Mouse (Mus musculus) heart, adult 9 months (tissue): ENCODE results near the gene Cox7a1.
A peak's percentile ranks its signal among the peaks of the same experiment; 100 is the strongest.
"Not testable (repeated sequence)": the region's sequence is repeated elsewhere in the genome, so short reads cannot be mapped to it uniquely, and the experiment has no call there.

ENCODE experiments used
- DNase-seq, 2 experiments: peaks; one replicate each; pipeline ENCODE4 v3.0.0; 2022; ENCODE audit warnings: low spot score in 2 of 2

Cox7a1 gene

GRCm38 (mm10) chr7:30183879-30184289, at the start of gene Cox7a1:
Gene Cox7a1 (plus strand): TSS chr7:30184144.
- DNase-seq = peak; percentile 96 to 97

DNA sequence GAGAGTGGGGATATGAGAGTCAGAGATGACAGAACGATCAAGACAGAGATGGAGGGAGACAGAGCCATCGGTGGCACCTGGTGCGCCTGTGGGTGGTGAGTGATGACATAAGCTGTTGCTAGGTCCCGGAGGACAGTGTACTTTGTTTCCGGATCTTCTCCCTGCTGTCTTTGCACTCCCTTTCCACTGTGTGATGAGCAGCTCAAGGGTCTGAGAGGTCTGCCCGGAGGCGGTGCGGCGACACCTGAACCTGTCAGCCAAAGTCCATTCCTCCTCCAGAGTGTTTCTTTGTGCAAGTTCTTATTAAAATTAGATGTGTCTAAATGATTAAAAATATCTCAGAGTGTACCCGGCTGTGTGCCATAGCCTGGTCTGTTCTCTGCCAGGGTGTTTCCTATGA, 47.1 kb upstream of the Cox7a1 start:
- no peak for DNase-seq

- DNase-seq = no peak
These were observed 40.8 kb upstream of the Cox7a1 start for GRCm38 (mm10) chr7:30143170-30143554.

DNA sequence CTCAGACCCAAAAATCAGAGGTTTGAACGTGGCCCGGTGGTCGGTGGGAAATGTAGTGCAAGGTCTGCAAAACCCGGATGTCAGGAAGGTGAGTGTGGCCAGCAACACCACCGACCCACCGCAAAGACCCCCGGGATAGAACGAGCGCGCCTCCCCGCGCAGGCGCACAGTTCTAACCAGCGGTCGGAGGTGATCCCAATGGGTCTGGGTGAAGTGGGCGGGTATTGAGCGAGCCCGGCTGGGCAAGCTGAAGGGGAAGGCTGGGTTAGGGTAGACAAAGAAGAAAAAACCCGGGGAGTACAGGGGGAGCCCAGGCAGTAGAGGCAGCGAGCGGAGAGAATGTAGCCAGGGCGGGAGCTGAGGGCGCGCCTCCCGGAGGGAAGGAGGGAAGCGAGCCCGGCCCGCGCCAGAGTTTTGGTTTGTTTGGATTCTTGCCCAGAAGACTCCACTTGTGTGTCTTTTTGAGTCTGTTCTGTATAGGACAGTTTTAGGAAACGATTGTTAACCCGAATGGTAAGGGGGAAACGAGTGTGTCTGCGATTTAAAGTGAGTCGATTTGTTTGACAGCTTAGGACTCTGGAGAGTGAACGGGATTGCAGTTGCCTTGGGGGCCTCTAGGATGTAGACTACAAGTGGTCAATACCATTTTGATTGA, 40.3 kb upstream of the Cox7a1 start:
- DNase-seq = peak; percentile 22 to 24

DNA sequence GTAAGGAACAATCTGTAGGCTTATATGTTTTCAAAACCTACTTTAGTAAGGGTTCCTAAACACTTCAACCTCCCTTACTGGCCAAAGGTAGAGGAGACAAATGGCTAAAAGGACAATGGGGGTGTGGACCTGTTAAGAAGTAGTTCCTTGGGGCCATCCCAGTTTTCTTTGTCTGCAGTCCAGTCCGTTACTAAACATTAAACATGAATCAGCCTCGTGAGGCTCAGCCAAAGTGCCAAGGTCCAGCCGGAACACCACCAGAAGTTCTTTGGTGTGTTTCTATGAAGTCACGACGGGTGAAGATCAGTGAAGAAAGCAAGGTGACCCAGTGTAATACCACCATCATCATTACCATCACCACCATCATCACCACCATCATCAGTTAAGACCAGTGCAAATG, 36.9 kb upstream of the Cox7a1 start:
- no peak for DNase-seq

GRCm38 (mm10) chr7:30154040-30154439, 29.9 kb upstream of the Cox7a1 start:
- no peak for DNase-seq

- DNase-seq = no peak
These were observed 28.4 kb upstream of the Cox7a1 start for GRCm38 (mm10) chr7:30155507-30155906.

GRCm38 (mm10) chr7:30163113-30163512, 20.8 kb upstream of the Cox7a1 start:
- no peak for DNase-seq

DNA sequence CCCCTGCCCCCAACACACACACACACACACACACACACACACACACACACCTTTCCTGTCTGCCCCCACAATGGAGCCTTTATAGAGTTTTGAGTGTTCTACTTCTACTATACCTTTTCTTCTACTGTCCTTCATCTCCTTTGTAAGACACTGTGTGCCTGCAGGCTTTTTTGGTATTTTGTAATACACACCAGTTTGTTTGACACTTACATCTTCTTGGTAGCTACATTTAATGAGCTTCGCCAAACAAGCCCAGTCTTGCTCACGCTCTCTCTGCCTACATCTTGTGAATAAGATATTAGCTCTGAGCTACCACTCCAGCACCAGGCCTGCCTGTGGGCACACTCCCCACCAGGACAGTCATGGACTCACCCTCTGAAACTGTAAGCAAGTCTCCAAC, 19.2 kb upstream of the Cox7a1 start:
- no peak for DNase-seq

- no peak for DNase-seq
These were observed 14.9 kb upstream of the Cox7a1 start for GRCm38 (mm10) chr7:30168914-30169582.

GRCm38 (mm10) chr7:30169583-30170282, 14.2 kb upstream of the Cox7a1 start, which contains the start of gene Zfp146:
Gene Zfp146 (minus strand): TSS chr7:30169750.
- peak; percentile 96 to 97 for DNase-seq

- DNase-seq = no peak
These were observed 13.5 kb upstream of the Cox7a1 start for GRCm38 (mm10) chr7:30170283-30170951.

GRCm38 (mm10) chr7:30176474-30176873, 7.5 kb upstream of the Cox7a1 start:
- no peak for DNase-seq

DNA sequence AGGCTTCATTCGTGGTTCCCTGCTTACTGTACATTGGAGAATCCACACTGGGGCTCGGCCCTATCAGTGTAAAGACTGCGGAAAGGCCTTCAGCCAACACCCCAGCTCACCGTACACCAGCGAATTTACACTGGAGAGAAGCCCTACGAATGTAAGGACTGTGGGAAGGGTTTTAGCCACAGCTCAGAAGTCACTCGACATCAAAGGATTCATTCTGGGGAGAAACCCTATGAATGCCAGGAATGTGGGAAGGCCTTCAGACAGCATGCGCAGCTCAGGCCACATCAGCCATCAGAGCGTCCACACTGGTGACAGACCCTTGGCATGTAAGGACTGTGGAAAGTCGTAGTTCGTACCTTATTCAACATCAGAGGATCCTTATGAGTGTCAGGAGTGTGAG, 5.7 kb upstream of the Cox7a1 start:
- DNase-seq = no peak

GRCm38 (mm10) chr7:30181308-30181707, 2.6 kb upstream of the Cox7a1 start:
- peak; percentile 58 to 75 for DNase-seq

DNA sequence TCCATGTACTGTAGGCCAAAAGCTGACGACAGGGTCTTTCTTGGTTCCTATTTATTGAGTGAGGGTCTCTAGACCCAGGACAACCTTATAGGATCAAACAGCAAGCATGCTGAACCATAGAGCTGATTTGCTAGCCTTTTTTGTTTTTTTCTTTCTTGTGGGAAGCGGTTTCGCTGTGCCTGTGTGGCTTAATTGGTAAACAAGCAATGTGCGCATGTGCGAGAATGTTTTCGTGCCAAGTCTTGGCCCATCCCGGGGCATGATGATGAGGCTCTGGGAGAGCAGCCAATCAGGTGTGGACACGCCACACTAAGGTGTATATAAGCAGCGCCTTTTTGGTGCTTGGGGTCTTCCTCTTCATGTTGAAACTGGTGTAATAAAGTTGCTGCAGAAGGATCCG, 2.0 kb upstream of the Cox7a1 start:
- not testable (repeated sequence) for DNase-seq

GRCm38 (mm10) chr7:30183189-30183588, 755 bp upstream of the Cox7a1 start:
- not testable (repeated sequence) for DNase-seq

- no peak for DNase-seq
These were observed 851 bp downstream of the Cox7a1 start for GRCm38 (mm10) chr7:30184641-30185348.

GRCm38 (mm10) chr7:30188344-30189115, 4.6 kb downstream of the Cox7a1 start:
- no peak for DNase-seq

- DNase-seq = no peak
These were observed 5.2 kb downstream of the Cox7a1 start for GRCm38 (mm10) chr7:30189116-30189491.

- DNase-seq = no peak
These were observed 8.1 kb downstream of the Cox7a1 start for GRCm38 (mm10) chr7:30192088-30192487.
